Mouse (Mus musculus) limb, embryonic 12.5 days (tissue): ENCODE data around the gene Phf6. TPM values are rescaled to one million over a fixed set of nuclear protein-coding genes. Genes with fewer than 3 reads are reported as not detected.

ENCODE experiments used
- ATAC-seq: fragments of 200-750 bp; cut with Nextera tagmentation; 2 replicates; pipeline ENCODE4 v1.8.0; 2017; ENCODE audit warnings: low read depth, moderate TSS enrichment; ENCODE audit not compliant: insufficient number of reproducible peaks, insufficient read depth, low FRiP score, low TSS enrichment
- H3K27ac ChIP-seq: fragments of 300-500 bp; sonication (generic); 2 replicates; pipeline ENCODE4 v1.5.1; 2016; ENCODE audit warnings: mild to moderate bottlenecking, moderate library complexity
- H3K27me3 ChIP-seq: fragments of 300-500 bp; sonication (generic); 2 replicates; pipeline ENCODE4 v1.6.1; 2016; ENCODE audit warnings: mild to moderate bottlenecking, moderate library complexity
- H3K36me3 ChIP-seq: fragments of 300-500 bp; sonication (generic); 2 replicates; pipeline ENCODE4 v1.6.1; 2016; ENCODE audit warnings: mild to moderate bottlenecking, moderate library complexity
- H3K4me1 ChIP-seq: fragments of 300-500 bp; sonication (generic); replicated peaks from 2 replicates; pipeline ENCODE4 v1.6.1; 2016
- H3K4me2 ChIP-seq: fragments of 300-500 bp; sonication (generic); 2 replicates; pipeline ENCODE4 v1.6.1; 2016; ENCODE audit warnings: mild to moderate bottlenecking, moderate library complexity
- H3K4me3 ChIP-seq: fragments of 300-500 bp; sonication (generic); replicated peaks from 2 replicates; pipeline ENCODE4 v1.5.1; 2016; ENCODE audit warnings: mild to moderate bottlenecking
- H3K9ac ChIP-seq: fragments of 300-500 bp; sonication (generic); replicated peaks from 2 replicates; pipeline ENCODE4 v1.6.1; 2016; ENCODE audit warnings: mild to moderate bottlenecking, moderate library complexity
- H3K9me3 ChIP-seq: fragments of 300-500 bp; sonication (generic); 2 replicates; pipeline ENCODE4 v1.6.1; 2016; ENCODE audit warnings: mild to moderate bottlenecking, moderate library complexity
- WGBS: fragments of 180-500 bp; shearing (Covaris S2); methylation state at CpG from one replicate; pipeline ENCODE4 v1.1.7; 2016; 5-methylcytosine and 5-hydroxymethylcytosine counted together
- polyA plus RNA-seq: library from polyadenylated mRNA; unstranded; fragments of >200 nt; fragmentation: Nextera tagmentation; extraction: Ambion mirVana; gene quantifications from 2 replicates; pipeline ENCODE4 v1.2.1, GENCODE M21; 2016

Gene Phf6
- polyA plus RNA-seq, 1 experiment from 2014 or later, result 96.7 TPM

DNA sequence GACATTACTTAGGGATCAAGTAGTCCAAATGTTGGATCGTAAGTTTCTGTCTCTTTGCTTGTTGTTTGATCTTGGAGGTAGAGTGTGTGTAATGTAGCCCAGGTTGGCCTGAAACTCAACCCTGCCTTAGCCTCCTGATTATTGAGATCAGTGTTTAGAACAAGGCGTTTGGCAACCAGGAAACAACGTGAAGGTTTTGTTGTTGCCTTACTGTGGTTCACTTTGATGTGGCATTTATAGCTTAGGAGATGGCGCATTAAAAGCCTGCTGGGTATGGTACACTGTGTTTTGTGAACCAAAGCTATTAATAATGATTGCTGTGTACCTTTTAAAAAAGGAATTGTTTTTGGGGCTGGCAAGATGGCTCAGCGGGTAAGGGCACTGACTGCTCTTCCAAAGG lies 18.1 kb downstream of the Phf6 start:
- Histone ChIP-seq H3K36me3 (0 out of 2 replicates have a peak, but pooled peaks cover 9% of the 10 kb centered on the region), H3K27me3 (no peaks in the 10 kb centered on the region), H3K27ac (no peak overlapping the region), H3K4me3 (no peak overlapping the region), H3K4me1 (no peaks in the 10 kb centered on the region), H3K9ac (no peak overlapping the region), H3K4me2 (no peak overlapping the region), H3K9me3 (no peaks in the 10 kb centered on the region)
- ATAC-seq, result no peak
- 74% methylated on average over 5 of the region's 5 CpGs for WGBS

DNA sequence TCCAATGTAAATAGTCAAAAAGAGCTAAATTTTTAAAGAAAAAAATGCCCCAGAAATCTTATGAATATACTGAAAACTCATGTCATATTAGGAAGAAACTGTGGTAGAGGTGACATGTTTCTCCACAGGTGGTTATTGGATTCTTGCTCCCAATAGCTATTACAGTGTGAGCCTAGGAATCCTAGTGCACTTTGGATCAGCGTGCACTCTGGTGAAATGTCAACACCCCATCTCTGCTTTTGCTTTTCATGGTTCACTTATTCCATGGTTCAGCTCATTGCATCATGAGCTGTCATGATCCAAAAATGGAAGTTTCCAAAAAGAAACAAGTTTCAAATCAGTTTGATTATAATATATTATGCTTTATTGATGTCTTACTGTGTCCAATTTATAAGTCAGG lies 20.1 kb downstream of the Phf6 start:
- Histone ChIP-seq H3K4me1 (no peaks in the 10 kb centered on the region), H3K36me3 (peaks cover 6% of the 10 kb centered on the region; the same call in 1 of the 2 replicates), H3K27me3 (no peaks in the 10 kb centered on the region), H3K4me3 (no peak overlapping the region), H3K9ac (no peak overlapping the region), H3K9me3 (no peaks in the 10 kb centered on the region), H3K27ac (no peak overlapping the region), H3K4me2 (no peak overlapping the region)
- WGBS, result 96% methylated on average over 1 of the region's 1 CpGs
- no peak for ATAC-seq

DNA sequence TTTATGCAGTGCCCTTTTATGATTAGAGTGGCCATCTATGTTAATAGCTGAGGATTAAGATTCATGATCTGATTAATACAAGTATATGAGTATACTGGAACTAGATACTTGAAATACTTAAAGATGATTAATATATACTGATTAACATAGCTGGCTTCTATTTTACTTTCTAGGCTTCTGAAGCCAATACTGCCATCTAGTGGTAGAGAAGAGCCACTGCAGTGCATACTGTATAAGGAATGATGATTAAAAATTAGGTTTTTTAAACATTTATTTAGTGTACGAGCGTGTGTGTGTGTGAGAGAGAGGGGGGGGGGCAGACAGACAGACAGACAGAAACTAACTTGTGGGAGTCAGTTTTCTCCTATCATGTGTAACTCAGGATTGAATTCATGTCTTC lies 22.4 kb downstream of the Phf6 start:
- no peaks in the 10 kb centered on the region for H3K27me3 ChIP-seq
- no peak overlapping the region for H3K27ac ChIP-seq
- no peak overlapping the region for H3K9ac ChIP-seq
- ATAC-seq, result no peak
- no peaks in the 10 kb centered on the region for H3K9me3 ChIP-seq
- no peak overlapping the region for H3K4me3 ChIP-seq
- no peaks in the 10 kb centered on the region for H3K4me1 ChIP-seq
- WGBS, result 76% methylated on average over 2 of the region's 2 CpGs
- no peak overlapping the region for H3K4me2 ChIP-seq
- peaks cover 13% of the 10 kb centered on the region; the same call in 1 of the 2 replicates for H3K36me3 ChIP-seq

DNA sequence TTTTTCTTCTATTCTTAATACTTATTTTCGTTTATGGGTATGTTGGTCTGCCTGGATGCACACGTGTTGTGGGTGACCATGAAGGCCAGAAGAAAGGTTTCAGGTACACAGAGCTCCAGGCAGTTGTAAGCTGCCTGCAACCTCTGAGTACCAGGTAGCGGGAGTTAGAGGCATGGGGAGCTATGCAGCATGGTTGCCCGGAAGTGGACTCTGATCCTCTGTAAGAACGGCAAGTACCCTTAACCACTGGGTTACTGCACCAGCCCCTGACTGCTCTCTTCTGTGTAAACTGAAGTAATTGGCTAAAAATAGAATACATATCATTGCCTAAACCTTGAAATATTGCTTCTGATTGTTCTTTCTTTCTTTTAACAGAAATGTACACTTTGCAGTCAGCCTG lies 33.4 kb downstream of the Phf6 start:
- peaks cover 46% of the 10 kb centered on the region for H3K36me3 ChIP-seq
- H3K4me3 ChIP-seq, result no peak overlapping the region
- no peak overlapping the region for H3K27ac ChIP-seq
- H3K9me3 ChIP-seq, result no peaks in the 10 kb centered on the region
- WGBS, result 97% methylated on average over 5 of the region's 5 CpGs
- H3K4me1 ChIP-seq, result no peaks in the 10 kb centered on the region
- H3K27me3 ChIP-seq, result no peaks in the 10 kb centered on the region
- no peak overlapping the region for H3K9ac ChIP-seq
- no peak for ATAC-seq
- H3K4me2 ChIP-seq, result no peak overlapping the region

DNA sequence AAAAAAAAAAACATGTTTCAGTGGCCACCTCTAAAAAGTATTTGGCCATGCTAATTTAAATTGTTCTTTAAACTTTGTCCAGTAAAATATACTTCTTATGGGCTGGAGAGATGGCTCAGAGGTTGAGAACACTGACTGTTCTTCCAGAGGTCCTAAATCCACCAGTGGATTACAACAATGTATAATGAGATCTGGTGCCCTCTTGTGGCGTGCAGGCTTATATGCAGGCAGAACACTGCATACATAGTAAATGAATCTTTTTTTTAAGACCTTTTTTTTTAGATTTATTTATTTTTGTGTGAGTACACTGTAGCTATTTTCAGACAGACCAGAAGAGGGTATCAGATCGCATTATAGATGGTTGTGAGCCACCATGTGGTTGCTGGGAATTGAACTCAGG lies 37.6 kb downstream of the Phf6 start:
- H3K4me1 ChIP-seq, result no peaks in the 10 kb centered on the region
- ATAC-seq, result no peak
- no peak overlapping the region for H3K9ac ChIP-seq
- H3K27me3 ChIP-seq, result no peaks in the 10 kb centered on the region
- WGBS, result 71% methylated on average over 2 of the region's 2 CpGs
- no peak overlapping the region for H3K4me3 ChIP-seq
- H3K9me3 ChIP-seq, result no peaks in the 10 kb centered on the region
- H3K36me3 ChIP-seq, result peaks cover 45% of the 10 kb centered on the region
- no peak overlapping the region for H3K4me2 ChIP-seq
- H3K27ac ChIP-seq, result no peak overlapping the region

DNA sequence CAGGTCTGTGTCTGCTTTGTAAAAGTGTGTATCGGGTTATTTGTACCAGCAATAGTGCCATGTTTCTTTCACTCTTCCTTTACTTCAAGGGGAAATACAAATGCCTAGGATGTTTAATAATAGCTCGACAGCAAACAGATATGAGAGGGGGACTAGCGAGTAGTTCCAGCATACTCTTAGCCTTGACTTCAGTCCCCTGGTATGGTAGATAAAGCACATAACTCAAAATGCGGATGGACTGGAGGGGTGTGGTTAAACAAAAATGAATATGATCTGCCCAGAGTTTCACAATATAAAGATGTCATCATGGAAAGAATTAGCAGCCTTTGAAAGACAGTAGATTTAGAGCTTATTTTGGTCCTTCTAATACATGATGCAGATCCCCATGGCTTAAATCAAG lies 44.9 kb downstream of the Phf6 start:
- Histone ChIP-seq H3K36me3 (peaks cover 15% of the 10 kb centered on the region; the same call in 1 of the 2 replicates), H3K9me3 (no peaks in the 10 kb centered on the region), H3K4me1 (no peaks in the 10 kb centered on the region), H3K27me3 (no peaks in the 10 kb centered on the region), H3K9ac (no peak overlapping the region), H3K27ac (no peak overlapping the region), H3K4me2 (no peak overlapping the region), H3K4me3 (no peak overlapping the region)
- WGBS, result 89% methylated on average over 4 of the region's 4 CpGs
- ATAC-seq, result no peak

DNA sequence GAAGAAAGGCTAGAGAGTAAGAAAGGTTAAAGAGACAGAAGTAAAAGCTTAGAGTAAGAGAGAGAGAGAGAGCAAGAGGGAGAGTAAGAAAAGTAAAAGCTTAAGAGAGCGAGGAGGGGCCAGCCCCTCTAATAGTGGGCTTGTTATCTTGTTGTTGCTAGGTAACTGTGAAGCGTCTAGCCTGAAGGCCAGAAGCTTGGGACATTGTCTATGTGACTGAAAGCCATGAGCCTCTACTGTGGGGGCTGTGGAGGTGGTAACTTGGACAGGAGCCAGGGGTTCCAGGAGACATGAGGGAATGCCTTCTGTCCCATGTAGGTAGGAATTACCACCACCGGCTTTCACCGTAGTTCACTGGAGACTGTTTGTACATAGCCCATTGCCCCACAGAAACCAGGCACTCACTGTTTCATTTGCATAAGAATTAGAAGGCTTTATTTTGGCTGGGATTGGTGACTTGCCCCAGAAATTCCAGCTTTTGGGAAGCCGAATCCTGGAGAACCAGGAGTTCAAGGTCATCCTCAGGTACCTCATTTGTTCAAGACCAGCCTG lies 49.6 kb downstream of the Phf6 start:
- H3K9ac ChIP-seq, result no peak overlapping the region
- H3K4me2 ChIP-seq, result no peak overlapping the region
- H3K4me3 ChIP-seq, result no peak overlapping the region
- no peaks in the 10 kb centered on the region for H3K4me1 ChIP-seq
- ATAC-seq, result no peak
- no peaks in the 10 kb centered on the region for H3K9me3 ChIP-seq
- WGBS, result 74% methylated on average over 5 of the region's 5 CpGs
- no peaks in the 10 kb centered on the region; the same call in 1 of the 2 replicates for H3K36me3 ChIP-seq
- no peaks in the 10 kb centered on the region for H3K27me3 ChIP-seq
- H3K27ac ChIP-seq, result no peak overlapping the region

DNA sequence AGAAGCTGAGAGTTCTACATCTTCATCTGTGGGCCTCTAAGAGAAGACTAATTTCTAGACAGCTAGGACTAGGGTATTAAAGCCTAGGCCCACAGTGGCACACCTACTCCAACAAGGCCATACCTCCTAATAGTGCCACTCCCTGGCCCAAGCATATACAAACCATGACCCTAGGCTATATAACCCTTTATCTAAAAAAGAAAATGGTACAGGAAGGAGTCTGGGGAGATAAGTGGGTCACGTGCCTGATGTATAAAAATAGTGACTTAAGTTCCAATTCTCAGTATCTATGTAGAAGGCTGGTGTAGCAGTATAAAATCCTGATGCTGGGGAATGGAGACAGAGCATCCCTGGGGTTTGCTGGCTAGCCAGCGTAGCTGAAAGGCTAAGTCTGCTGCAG lies 53.1 kb downstream of the Phf6 start:
- H3K4me1 ChIP-seq, result no peaks in the 10 kb centered on the region
- H3K9me3 ChIP-seq, result no peaks in the 10 kb centered on the region
- H3K4me3 ChIP-seq, result no peak overlapping the region
- no peak overlapping the region for H3K9ac ChIP-seq
- ATAC-seq, result no peak
- H3K27ac ChIP-seq, result no peak overlapping the region
- WGBS, result 90% methylated on average over 2 of the region's 2 CpGs
- no peaks in the 10 kb centered on the region for H3K27me3 ChIP-seq
- H3K4me2 ChIP-seq, result no peak overlapping the region
- H3K36me3 ChIP-seq, result no peaks in the 10 kb centered on the region

DNA sequence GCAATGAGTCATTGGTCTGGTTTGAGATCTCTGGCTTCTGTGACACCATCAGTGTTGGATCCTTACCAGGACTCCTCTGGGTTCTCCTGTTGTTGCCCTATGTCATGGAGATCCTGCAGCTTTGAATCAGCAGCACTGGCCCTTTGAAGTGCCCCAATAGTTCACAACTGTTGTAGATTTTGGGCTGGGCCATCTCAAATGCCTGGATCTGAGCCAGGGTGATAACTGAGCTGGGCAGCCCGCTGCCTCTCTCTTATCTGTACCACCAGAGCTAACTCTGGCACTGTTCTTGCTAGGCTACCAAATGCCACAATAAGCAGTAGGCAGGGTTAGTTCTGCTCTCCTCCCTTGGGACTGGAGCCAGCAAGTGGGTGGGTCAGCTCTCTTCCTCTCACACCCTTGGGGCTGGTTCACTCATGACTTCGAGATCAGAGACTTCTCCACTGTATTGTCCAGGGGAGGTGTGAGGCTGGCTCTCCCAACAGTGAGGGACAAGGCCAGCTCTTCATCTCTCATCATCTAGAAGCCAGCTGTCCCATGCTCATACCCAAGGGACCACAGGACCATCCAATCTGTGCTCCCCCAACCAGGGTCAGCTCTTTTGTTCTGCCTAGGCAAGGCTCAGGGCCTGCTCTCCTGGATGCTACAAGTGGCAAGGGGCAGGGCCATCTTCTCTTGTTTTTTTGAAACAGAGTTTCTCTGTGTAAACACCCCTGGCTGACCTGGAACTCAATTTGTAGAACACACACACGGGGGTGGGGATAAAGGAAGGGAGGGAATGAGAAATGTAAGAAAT lies 59.3 kb downstream of the Phf6 start:
- Histone ChIP-seq H3K9ac (no peak overlapping the region), H3K4me3 (no peak overlapping the region), H3K27me3 (no peaks in the 10 kb centered on the region), H3K4me1 (no peaks in the 10 kb centered on the region), H3K4me2 (no peak overlapping the region), H3K9me3 (no peaks in the 10 kb centered on the region), H3K27ac (no peak overlapping the region), H3K36me3 (no peaks in the 10 kb centered on the region)
- no peak for ATAC-seq
- 51% methylated on average over 3 of the region's 3 CpGs for WGBS

DNA sequence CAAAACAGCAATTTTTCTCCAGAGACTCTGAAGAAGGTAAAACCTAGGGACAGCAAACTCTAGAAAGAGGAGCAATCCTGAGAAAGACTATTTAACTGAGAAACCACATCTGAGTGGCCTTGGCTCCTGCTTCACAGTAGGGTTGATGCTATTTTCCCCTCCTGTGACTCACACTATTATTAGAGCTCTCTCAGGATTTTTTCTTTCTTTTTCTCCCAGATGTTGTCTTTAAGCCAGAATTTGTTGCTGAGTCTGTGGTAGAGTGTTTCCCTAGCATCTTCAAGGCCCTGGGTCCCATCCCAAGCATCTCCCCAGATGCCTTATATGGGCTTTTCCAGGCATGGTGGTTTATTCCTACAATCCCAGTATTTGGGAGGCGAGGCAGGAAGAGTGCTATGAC lies 60.1 kb downstream of the Phf6 start:
- WGBS, result 68% methylated on average over 1 of the region's 1 CpGs
- no peaks in the 10 kb centered on the region for H3K9me3 ChIP-seq

DNA sequence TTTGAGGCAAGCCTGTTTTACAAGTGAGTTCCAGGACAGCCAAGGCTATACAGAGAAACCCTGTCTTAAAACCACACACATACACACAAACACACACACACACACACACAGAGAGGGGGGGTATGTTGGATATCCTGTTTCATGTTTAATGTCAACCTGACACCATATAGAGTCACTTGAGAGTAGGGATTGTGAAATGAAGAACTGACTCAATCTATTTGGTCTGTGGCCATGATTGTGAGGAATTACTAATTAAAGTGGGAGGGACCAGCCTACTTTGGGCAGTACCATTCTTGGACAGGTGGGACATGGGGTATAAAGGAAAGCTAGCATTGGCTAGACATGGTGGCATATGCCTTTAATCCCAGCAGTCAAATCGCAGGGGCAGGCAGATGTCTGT lies 60.6 kb downstream of the Phf6 start:
- Histone ChIP-seq H3K4me3 (no peak overlapping the region), H3K9me3 (no peaks in the 10 kb centered on the region), H3K9ac (no peak overlapping the region), H3K27me3 (no peaks in the 10 kb centered on the region), H3K36me3 (no peaks in the 10 kb centered on the region), H3K4me1 (no peaks in the 10 kb centered on the region), H3K27ac (no peak overlapping the region), H3K4me2 (no peak overlapping the region)
- WGBS, result 94% methylated on average over 1 of the region's 1 CpGs
- ATAC-seq, result no peak

More for the DNA sequence above, 60.1 kb downstream of the Phf6 start:
- H3K4me3 ChIP-seq, result no peak overlapping the region
- no peak overlapping the region for H3K27ac ChIP-seq
- ATAC-seq, result no peak
- H3K27me3 ChIP-seq, result no peaks in the 10 kb centered on the region
- H3K4me1 ChIP-seq, result no peaks in the 10 kb centered on the region
- no peak overlapping the region for H3K9ac ChIP-seq
- no peaks in the 10 kb centered on the region for H3K36me3 ChIP-seq
- H3K4me2 ChIP-seq, result no peak overlapping the region

DNA sequence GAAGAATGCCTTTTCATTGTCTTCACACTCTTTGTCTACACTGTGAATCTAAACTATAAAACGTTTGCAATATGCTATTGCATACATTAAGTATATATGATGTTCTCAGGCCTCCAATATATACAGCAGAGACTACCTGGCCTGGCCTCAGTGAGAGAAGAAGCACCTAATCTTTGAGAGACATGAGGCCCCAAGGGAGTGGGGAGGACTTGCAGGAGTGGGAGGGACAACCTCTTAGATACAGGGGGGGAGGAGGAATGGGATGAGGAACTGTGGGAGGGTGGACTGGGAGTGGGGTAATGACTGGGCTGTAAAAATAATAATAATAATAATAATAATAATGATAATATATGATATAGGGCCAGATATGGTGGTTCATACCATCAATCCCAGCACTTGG lies 66.5 kb downstream of the Phf6 start:
- no peaks in the 10 kb centered on the region for H3K4me1 ChIP-seq
- no peaks in the 10 kb centered on the region for H3K36me3 ChIP-seq
- no peaks in the 10 kb centered on the region for H3K9me3 ChIP-seq
- no peak for ATAC-seq
- H3K9ac ChIP-seq, result no peak overlapping the region
- no peak overlapping the region for H3K27ac ChIP-seq
- 48% methylated on average over 1 of the region's 1 CpGs for WGBS
- H3K4me2 ChIP-seq, result no peak overlapping the region
- no peak overlapping the region for H3K4me3 ChIP-seq
- no peaks in the 10 kb centered on the region for H3K27me3 ChIP-seq
